Mouse (Mus musculus) small intestine, adult 2 months (tissue): ENCODE data around the gene Pip4k2b.

Experiments used
- CTCF ChIP-seq: fragments of 200-500 bp; IDR thresholded peaks from 2 replicates; pipeline ENCODE4 v1.5.1; 2012; ENCODE audit warnings: low read depth, mild to moderate bottlenecking, control low read depth, inconsistent platforms, low read length, moderate library complexity, mixed read lengths; ENCODE audit not compliant: insufficient replicate concordance, insufficient read length; ENCODE audit errors: extremely low read depth
- POLR2A ChIP-seq: fragments of 200-500 bp; IDR thresholded peaks from 2 replicates; pipeline ENCODE4 v1.6.1; 2012; ENCODE audit warnings: low read depth, mild to moderate bottlenecking, control low read depth, inconsistent platforms, low read length, moderate library complexity

GRCm38 (mm10) chr11:97669829-97670228 lies 74.7 kb downstream of the Pip4k2b start:
- TF ChIP-seq CTCF, result no peak
- no peak for TF ChIP-seq POLR2A
